Mouse (Mus musculus): ENCODE results near the gene Auts2. TPM values are rescaled to one million over a fixed set of nuclear protein-coding genes. Genes with fewer than 3 reads are reported as not detected.

Gene Auts2
- total RNA-seq, 4 experiments from 2014 or later, result 126 to 150 (median 139) TPM

DNA sequence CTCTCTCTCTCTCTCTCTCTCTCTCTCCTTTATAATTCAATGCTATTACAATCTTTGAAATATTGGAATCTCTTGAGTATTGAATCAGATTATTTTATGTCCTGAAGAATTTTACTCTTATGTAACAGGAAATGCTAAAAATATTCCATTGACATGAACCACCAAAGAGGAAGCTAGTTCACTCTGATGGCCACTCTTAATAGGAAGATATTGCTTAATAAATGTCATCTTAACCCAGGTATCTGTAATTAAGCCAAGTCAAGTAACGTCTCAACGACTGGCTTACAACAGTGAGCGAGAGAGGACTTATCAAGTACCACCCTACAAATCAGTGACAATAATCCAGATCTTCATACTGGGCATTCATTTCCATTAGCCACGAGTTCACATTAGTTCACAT, 440.7 kb downstream of the Auts2 start:
- DNase-seq (ENCODE audit: low spot score in 2 of 2), result no peak

DNA sequence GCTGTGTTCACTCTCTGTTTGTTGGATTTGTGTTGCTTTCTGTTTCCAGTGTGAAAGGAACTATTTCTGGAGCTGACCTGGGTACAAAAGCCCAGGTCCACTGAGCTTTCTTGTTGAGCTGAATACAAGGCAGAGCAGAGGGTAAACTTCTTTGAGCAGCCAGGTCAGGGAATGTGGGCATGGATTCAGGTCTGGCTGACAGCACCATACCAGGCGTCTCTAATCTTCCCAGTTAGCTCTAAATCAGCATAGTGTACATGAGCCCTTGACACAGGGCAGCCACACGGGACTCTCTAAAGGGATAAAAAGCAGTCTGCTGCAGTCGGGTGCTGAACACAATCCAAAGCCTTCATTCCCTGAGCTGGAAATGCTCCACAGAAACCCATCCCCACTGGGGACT, 444.7 kb downstream of the Auts2 start:
- no peak for DNase-seq (ENCODE audit: low spot score in 2 of 2)

GRCm38 (mm10) chr5:132092721-132093120, 450.4 kb downstream of the Auts2 start:
- no peak for DNase-seq (ENCODE audit: low spot score in 2 of 2)

DNA sequence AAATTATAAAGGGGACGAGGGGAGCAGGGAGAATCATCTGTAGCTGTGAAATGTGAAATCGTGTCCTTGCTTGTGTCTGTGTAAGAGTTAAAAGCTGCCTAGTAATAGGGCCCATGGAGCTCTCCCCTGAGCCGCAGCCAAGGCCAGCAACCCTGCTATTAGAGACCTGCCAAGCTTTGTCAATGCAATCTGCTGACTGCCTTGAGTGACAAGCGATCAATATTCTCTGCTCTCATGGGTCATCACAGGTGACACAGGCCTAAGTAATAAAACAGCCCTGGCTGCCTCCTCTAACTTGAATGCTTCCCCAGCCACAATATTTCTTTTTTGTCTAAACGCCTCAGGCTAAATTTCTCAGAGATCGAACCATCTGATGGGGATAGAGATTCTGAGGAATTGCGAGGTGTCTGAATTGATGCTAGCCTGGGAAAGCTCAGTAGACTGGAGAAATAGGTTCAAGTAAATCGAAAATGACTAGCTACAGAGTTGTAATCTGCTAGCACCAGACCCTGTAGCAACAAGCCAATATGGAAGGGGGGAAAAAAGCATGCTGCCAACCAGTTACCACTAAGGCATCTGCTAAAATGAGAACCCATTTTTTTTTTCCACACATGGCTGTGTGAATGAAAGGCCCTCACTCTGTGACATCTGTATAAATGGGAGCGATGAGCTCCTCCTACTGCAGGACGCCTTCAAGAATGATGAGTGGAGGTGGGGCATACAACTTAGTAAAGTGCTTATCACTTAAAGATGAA, 453.5 kb downstream of the Auts2 start:
- no peak for DNase-seq (ENCODE audit: low spot score in 2 of 2)

DNA sequence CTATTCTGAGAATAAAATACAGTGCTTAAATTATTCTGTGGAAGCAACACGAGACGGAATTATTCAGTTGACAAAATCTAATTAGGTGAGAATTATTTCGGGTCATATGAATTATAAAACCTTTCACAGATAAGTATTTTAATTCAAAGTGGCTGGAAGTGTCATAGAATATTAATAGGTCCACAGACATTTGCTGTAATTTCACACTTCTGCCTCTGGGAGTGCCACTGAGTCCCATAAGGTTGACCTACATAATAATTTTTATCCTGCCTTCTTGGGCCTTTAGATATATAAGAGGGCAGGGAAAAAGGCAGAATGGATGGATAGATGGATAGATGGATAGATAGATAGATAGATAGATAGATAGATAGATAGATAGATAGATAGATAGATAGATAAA, 454.6 kb downstream of the Auts2 start:
- no peak for DNase-seq (ENCODE audit: low spot score in 2 of 2)

DNA sequence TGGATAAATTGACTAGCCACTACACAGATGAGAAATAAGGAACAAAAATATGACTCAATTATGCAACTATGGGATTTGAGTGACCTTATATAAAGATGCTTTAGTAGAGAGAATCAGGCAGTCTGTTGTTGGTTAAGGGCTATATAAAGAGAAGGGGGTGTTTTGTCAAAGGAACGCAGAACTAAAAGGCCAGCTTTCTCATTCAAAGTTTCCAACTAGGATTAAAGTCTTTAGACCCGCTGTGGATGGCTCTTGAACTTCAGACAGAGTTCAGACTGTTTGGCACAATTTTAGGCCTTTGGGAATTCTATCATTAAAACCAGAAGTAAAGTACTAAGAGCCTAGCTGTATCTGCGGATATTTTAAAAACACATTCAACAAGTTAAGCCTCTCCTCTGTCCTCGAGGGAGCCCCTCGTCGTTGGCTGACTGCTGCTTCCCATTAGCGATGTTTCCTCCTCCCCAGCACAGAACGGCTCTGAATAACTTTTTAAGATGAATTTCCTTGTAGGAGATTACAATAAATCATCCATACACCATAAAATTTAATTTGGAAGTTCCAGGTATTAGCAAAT, 459.3 kb downstream of the Auts2 start:
- DNase-seq (ENCODE audit: low spot score in 2 of 2), result no peak

- no peak for DNase-seq (ENCODE audit: low spot score in 2 of 2)
Measured at GRCm38 (mm10) chr5:132075942-132076341, 467.2 kb downstream of the Auts2 start.

GRCm38 (mm10) chr5:132074724-132075374, 468.3 kb downstream of the Auts2 start:
- peak; percentile 75 to 77 for DNase-seq (ENCODE audit: low spot score in 2 of 2)

DNA sequence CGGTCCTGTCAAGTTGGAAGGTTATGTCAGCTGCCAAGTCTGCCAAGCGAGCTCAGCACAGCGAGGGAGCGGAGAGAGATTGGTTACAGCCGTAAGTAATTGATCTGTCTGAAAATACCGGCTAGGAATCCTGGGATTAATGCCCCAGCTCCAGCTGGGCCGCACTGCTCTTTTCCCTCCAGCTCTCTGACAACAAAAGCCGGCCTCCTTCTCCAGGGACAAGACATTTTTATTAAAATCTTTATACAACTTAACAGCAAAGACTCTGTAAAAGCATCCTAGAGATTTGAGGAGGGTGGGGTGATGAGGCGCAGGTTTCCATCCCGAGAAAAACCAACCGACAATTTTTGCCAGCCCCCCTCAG, 468.8 kb downstream of the Auts2 start:
- no peak for DNase-seq (ENCODE audit: low spot score in 2 of 2)

- no peak for DNase-seq (ENCODE audit: low spot score in 2 of 2)
Measured at GRCm38 (mm10) chr5:132073677-132074359, 469.3 kb downstream of the Auts2 start.

DNA sequence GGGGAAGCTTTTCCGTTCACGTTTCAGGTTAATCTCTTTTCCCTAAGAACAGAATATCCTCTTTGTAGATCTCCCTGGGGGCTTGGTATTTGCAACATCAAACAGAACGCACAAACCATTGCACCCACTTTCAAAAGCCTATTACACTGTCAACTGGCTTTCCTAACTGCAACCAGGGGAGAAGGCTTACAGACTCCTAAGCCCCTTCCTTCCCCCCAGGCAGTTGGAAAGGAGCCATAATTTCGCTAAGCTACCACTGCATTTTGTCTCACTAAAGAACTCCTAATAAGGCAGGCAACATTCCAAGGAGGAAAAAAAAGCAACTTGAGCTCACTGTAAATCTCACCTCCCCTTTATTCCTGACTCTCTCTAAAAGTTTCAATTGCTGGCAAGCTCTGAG, 470.8 kb downstream of the Auts2 start:
- no peak for DNase-seq (ENCODE audit: low spot score in 2 of 2)

GRCm38 (mm10) chr5:132067750-132068739, 475.1 kb downstream of the Auts2 start:
- no peak for DNase-seq (ENCODE audit: low spot score in 2 of 2)

GRCm38 (mm10) chr5:132060116-132060515, 483.0 kb downstream of the Auts2 start:
- DNase-seq (ENCODE audit: low spot score in 2 of 2), result no peak

DNA sequence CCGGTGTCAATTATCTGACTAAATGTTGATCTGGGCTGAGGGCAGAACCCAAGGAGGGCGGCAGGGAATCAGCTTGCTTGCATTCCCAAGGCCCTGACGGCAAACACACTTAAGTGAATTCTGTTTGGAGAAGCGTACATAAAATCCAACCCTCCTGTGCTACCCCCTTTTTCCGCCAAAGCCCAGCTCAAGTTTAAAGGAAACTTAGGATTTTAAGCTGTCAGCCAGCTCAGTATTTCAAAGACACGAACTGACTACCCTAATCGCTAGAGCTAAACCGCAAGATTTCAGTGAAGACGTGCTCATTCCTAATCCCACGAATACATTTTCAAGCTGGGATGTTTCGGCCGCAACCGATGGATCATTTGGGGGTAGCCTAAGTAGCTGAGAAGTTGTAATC, 490.5 kb downstream of the Auts2 start:
- no peak for DNase-seq (ENCODE audit: low spot score in 2 of 2)

DNA sequence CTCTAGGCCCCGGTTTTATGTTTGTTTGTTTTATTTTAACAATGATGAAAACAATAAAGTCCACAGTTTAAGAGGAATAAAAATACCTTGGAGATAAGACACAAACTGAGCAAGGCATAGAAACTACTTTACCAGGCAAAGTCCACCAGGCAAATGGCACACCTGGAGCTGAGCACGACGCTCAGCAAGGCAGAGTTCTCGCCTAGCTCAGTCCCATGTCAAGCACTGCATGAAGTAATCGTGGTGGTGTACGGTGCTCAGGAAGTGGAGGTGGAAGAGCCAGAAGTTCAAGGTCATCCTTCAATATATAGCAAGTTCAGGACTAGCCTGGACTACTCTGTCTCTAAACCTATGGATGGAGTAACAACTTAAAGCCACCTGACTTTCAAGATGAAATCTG, 503.6 kb downstream of the Auts2 start:
- DNase-seq (ENCODE audit: low spot score in 2 of 2), result no peak

DNA sequence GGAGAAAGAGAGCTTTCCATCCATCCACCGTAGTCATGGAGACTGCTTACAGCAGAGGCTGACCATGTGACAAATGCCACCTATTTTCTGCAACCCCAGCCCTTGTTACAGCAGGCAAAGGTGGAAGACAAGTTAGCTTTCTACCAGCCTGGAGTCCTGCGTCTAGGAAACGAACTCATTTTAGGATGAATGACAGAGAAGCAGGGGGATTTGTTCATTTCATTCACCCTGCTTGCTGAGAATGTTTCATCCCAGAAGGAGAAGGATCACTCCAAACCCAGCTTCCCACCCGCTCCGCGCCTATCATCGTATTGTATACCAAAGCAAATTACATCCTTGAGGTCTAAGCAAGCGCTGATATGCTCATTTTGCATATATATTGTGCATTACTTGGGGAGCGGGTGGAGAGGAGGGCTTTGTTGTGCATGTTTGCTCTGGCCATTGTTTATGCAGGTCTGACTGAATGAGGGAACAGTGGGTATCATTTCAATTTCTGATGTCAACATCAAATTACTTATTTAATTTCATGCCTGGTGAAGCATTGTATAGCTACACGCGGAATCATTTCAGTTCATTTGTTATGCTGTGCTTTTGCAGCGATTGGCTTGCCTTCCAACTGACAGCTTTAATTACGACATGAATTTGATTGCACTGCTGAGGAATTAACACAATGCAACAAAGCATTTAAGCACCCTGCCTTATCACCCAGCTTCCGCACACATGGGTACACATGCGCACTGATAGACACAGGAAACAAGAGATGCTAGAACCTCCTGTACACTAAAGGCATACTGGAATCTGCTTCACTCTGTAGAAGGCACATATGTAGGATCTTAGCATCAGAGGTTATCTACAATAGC, 509.4 kb downstream of the Auts2 start:
- DNase-seq (ENCODE audit: low spot score in 2 of 2), result no peak

- DNase-seq (ENCODE audit: low spot score in 2 of 2), result peak in 1 of 2 experiments; percentile 15
Measured at GRCm38 (mm10) chr5:132030941-132031531, 512.1 kb downstream of the Auts2 start.

DNA sequence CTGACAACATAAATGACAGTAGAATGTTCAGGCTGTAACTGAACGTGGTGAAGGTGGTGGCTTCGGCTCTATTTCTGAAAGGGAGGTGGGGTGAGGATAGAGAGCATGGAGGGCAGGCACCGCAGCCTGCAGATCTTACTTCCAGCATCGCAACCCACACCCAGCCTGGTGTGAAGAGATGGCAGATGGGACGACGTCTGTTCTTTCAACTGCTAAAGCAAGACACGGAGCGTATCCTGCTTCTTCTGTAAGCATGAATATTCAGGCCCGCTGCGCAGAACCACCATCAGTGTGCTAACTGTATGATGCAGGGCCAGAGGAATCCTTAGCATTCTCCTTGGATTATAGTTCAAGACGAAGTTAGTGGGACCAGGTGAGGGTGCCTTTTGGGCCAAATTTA, 513.5 kb downstream of the Auts2 start:
- peak; percentile 89 to 92 for DNase-seq (ENCODE audit: low spot score in 2 of 2)

DNA sequence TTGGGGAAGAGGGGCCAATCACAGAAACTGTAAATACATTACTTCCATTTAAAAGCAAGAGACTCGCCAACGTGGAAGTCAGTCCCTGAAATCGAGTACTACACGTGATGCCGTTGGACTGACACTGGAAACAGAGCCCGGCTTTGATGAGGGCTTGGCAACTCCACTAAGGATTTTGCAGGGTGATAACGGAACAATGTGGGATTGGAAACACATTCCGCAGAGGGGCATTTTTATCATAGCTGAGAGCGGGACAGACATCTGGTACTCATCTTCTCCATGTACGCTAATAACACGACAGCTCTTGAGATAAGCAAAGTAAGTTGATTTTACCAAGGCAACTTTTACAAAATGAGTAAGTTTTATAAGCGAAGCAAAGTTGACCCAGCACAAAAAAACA, 514.1 kb downstream of the Auts2 start:
- DNase-seq (ENCODE audit: low spot score in 2 of 2), result no peak

All from layer of hippocampus, adult 8-10 months (tissue).